Mouse (Mus musculus) c-Kit-positive CD71-negative TER-119-negative erythroid progenitor cells, embryonic 14.5 days (primary cell): ENCODE data around the gene Gm15737.

ENCODE experiments used
- DNase-seq: peaks from one replicate; pipeline ENCODE4 v3.0.0-alpha.2; 2013; ENCODE audit warnings: low read depth

The Gm15737 gene

GRCm38 (mm10) chr6:92869089-92869581 lies at the start of gene Gm15737:
TSS of gene Gm15737 (plus strand) at chr6:92869357.
- no peak for DNase-seq

- DNase-seq, result no peak
Observed at GRCm38 (mm10) chr6:92821606-92822005, 47.6 kb upstream of the Gm15737 start.

DNA sequence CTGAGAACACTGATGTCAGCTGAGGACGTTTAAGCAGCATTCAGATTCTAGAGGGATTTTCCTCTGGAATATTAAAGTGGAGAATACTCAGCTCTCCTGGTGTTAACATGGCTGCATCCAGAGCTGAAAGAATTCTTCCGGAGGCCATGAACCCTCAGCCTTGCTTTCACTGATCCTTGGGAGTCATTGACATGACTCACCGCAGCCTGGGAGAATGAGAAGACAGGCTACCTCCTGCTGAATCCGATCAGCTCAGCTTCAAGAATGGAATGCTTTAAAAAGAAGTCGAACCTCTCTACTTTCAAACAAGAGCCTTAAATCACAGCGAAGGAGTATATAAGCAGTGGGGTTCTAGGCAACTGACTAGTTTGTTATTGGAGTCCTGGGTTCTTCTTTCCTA lies 47.2 kb upstream of the Gm15737 start:
- DNase-seq, result no peak

DNA sequence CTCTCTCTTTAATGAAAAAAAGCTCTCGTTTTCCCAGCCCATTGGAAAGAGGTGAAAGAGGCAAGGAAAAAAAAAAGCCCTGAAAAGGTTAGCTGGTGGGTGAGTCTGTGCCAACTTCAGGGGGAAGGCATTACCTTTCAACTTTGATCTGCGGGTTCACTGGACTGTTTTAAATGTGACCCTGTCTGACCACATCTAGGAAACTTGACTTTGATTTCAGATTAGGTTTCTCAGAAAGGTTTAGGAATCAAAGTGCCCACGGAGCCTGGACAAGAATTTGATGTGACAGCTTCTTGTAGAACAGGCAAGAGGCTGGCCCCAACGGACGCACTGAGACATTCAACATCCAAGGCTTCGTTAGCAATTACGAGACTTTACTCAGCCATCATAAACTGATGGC lies 45.2 kb upstream of the Gm15737 start:
- DNase-seq, result no peak

GRCm38 (mm10) chr6:92826561-92826960 lies 42.6 kb upstream of the Gm15737 start:
- DNase-seq, result no peak

GRCm38 (mm10) chr6:92827360-92827759 lies 41.8 kb upstream of the Gm15737 start:
- DNase-seq, result no peak

- DNase-seq, result no peak
Observed at GRCm38 (mm10) chr6:92829148-92829547, 40.0 kb upstream of the Gm15737 start.

DNA sequence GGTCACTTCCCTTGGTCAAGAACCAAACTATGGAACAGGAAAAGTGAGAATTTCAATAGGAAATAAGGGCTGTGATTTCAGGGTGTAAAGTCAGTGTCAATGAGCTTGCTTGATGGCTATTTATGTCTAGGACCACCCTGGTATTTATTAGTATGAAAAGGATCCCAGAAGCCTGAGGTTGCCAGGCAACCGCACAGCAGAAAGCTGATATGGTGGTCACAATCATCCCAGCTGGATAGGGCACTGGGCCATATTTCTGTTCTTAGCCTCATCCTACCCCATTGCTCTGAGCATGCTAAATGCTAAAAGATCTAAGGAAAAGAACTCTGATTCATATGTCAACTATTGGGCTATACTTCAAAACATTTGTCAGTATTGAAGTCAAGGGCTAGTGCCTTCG lies 38.1 kb upstream of the Gm15737 start:
- DNase-seq, result no peak

GRCm38 (mm10) chr6:92842000-92842399 lies 27.2 kb upstream of the Gm15737 start:
- no peak for DNase-seq

DNA sequence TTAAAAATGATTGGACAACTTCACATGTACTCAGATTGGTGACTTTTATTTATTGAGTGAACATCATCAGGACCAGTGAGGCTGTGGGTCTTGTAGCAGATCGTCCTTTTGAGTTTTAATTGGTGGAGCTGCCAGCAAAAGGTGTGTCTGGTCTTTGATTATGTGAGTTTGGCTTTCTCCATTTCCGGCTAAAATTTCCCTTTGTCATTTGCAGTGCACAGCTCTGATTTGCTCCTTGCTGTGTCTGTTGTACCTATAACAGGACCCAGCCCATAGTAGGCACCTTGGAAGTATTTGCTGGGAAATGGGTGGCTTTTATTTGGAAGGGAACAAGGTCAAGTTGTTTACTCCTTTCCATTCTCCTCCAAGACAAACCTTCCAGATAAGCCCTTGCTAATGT lies 25.7 kb upstream of the Gm15737 start:
- no peak for DNase-seq

GRCm38 (mm10) chr6:92845898-92846297 lies 23.3 kb upstream of the Gm15737 start:
- no peak for DNase-seq

GRCm38 (mm10) chr6:92846614-92847013 lies 22.5 kb upstream of the Gm15737 start:
- DNase-seq, result no peak

DNA sequence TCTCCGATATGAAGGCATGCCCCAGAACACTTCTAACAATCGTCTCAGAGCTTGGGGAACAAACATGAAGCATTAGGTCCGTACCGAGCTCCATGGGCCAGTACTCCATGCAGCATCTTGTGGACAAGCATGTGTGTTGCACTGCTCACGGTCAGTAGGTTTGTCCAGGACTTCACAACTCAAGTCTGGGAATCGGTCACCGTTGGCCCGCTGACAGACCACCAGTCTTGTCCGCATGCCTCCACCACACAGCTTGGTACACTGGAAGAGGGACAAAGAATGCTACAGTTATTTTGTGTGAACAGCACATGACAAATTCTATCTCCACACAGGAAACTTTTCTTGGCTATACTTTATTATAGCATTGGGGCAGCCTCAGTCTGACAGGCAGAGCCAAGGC lies 19.9 kb upstream of the Gm15737 start:
- no peak for DNase-seq

- no peak for DNase-seq
Observed at GRCm38 (mm10) chr6:92850250-92850649, 18.9 kb upstream of the Gm15737 start.

GRCm38 (mm10) chr6:92854873-92855272 lies 14.3 kb upstream of the Gm15737 start:
- DNase-seq, result no peak

DNA sequence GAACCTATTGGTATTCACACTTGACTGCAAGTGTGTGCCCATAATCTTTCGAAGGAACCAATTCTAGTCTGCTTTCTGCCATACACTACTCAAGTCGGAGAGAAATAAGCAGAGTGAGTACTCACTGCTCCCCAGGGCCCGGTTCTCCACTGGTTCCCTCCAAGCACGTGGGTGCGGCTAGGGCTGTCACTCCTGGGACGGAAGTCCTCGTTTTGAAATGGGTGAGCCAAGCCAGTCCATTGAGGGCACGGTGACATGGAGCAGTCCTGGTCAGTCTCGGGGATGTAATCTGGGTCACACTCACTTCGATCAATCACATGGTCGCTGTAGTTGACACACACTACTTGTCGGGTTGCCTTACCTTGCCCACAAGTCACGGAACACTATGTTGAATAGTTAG lies 11.4 kb upstream of the Gm15737 start:
- DNase-seq, result no peak

DNA sequence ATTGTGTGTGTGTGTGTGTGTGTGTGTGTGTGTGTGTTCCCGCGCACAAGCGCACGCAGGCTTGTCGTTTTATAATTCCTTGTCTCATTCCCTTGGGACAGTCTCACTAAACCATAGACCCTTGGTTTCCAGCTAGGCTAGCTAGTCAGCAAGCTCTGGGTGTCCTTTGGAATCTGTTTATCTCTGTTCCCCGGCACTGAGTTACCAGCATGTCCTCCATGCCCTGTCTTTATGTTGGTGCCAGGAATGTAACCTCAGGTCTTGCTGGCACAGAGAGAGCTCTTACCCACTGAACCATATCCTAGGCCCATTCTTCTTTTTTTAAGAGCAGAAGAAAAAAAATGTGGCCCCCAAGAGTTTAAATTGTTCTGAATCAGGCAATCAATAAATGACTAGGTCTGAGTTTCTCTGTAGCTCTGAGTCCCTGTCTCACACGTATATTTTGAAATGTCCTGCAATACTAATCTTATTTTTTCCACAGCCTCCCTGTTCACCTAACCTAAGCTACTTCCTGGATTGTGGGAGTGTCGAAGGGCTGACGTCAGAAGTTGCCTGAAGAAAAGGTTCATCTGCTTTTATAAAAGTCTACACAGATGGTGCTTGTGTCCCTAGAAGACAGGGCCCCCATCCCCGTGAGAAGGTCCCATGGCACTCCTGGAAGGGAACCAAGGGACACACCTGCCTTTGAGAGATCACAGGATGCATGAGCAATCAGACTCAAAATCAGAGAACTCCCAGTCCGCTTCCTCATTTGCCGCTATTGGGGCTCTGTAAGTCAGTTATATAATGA lies 10.2 kb upstream of the Gm15737 start:
- no peak for DNase-seq

DNA sequence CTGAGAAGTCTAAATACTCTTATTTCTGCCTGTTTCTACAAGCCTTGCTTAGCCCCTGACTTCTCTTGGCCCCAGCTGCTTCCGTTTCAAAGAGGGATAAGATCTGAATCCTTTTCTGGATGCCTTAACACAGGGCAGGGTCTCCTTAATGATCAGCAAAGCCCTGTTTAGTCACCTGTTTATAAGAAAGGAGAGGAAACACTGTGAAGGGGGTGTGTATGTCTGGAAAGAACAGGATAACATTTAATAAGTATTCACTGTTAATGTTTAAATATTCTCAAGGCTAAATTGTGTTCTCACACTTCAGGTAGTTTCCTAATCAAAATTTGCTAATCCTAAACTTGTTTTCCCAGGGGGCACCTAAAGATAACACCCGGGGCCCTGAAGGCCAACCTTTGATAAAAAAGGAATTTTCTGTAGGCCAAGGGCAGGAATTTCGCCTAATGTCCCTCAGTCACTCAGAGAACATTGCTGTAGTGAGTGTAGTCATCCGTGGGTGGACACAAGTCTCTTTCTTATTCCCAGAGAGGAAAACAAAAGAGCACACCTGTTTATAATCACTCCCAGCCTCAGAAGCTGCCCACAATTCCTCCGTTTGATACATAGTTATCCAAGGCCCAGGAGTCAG lies 8.8 kb upstream of the Gm15737 start:
- DNase-seq, result no peak

GRCm38 (mm10) chr6:92862599-92862998 lies 6.6 kb upstream of the Gm15737 start:
- DNase-seq, result no peak

- no peak for DNase-seq
Observed at GRCm38 (mm10) chr6:92869582-92870219, 544 bp downstream of the Gm15737 start.

DNA sequence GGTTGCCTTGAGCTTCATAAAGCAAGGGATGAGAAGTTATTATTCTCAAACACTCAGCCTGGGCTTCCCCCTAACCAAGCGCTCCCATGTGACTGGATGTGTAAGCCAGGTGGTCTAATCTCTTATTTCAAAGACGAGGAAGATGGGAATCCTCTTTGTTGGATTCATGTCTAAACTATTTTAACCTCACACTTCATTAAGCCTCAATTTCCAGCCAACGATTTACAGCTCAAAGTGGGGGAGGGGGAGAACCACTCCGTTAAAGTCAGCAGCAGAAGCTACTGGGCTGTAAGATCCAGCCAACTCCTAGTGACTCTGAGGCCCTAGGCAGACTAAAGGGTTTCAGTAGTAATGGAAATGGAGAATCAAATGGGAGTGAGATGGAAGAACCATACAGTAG lies 2.7 kb downstream of the Gm15737 start:
- no peak for DNase-seq

DNA sequence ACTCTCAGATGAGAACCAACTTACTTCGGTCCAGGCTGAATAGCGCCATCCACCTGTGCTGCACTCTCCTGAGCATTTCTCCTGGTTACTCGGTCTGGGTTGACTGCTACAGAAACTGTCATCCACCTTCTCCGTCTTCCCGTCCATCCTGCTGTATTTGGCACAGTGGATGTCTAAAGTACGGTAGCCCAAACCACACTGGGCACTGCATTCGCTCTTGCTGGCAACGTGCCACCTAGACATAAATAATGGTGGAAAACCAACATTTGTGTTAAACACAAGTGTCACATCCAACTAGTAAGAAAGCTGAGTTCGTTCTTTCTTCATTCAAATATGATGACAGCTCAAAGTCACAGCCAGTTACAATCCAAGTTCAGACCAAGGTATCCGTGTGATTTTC lies 3.6 kb downstream of the Gm15737 start:
- DNase-seq, result no peak

DNA sequence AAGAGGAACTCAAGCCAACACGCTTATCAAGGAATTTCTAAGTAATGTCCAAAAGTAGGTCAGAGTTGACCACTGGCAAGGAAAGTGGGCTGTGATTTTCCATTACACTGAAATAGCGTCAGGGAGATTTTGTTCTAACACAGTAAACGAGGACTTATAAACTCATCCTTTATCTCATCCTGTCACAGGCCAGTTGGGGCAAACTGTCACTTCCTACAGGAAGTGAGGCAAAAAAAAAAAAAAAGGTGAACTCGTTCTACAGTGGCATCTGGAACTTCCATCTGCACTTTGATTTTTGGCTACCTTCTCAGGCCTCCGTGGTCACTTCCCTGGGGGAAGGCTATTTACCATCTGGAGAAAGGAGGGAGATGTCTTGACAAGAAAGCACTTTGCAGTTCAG lies 5.7 kb downstream of the Gm15737 start:
- peak; percentile 10 for DNase-seq
